Comparison of ENCODE assay signal across 15 mouse cellular contexts in the genomic region with DNA sequence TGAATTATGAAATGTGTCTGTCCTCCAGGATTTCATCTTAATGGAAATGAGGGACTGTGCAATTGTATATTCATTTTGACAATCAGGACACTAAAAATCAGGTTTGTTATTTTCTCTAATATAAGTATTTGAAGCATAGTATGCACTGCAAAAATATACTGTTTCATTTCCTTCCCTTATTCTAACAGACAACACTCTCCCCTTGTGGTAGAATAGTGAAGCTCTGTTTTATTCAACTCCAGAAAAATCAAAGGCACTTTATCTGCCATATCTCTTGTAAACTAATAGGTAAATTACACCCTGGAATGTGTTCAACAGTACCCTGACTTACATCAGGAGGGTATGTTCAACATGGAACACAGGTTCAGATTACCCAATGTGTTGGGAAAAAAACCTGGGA.
A peak's percentile ranks its signal among the peaks of the same experiment; 100 is the strongest.
DNase-seq lines count a peak whose midpoint lies in the region; TF ChIP-seq lines count a peak whose summit lies in the region.
"Had no signal": no experiment of that assay in that cellular context is flagged by ENCODE, and none has a peak within 500 bp of the region (broad histone marks: within the 10 kb centered on the region; RNA-seq: fewer than 3 reads in every experiment).

No protein-coding gene starts in this region.

- no peaks in the 10 kb centered on the region for H3K36me3 ChIP-seq in CH12.LX (replicated peaks in 1 of 2; ENCODE audit: control insufficient read depth in 1 of 2, insufficient read depth in 1 of 2, low read length in 1 of 2)
- H3K36me3 ChIP-seq: embryonic facial prominence, embryonic 13.5 days; forebrain, embryonic 10.5 days; neural tube, embryonic 15.5 days had no signal

- peak; percentile 76 for TF ChIP-seq RAD21 in CH12.LX (IDR thresholded peaks at IDR 0.05; ENCODE audit: low read depth, low read length)

- no peaks in the 10 kb centered on the region for H3K27me3 ChIP-seq in CH12.LX (replicated peaks)
- H3K27me3 ChIP-seq: embryonic facial prominence, embryonic 13.5 days; neural tube, embryonic 15.5 days had no signal

- TF ChIP-seq EP300 in CH12.LX (IDR thresholded peaks at IDR 0.05; ENCODE audit: low read length) = no peak

- intact Hi-C loops in gastrocnemius, adult 2 months (cut with DNase I) = no loop called here
- intact Hi-C loops in left cerebral cortex, adult 2 months (cut with DNase I) = loop anchor here (5.0 kb wide), 1 partner anchor 1139 kb away; no protein-coding TSS in a partner anchor

- H3K9ac ChIP-seq in CH12.LX (ENCODE audit: insufficient read depth, low read depth) = no peak overlapping the region
- H3K9ac ChIP-seq: embryonic facial prominence, embryonic 13.5 days; neural tube, embryonic 15.5 days had no signal

- no peaks in the 10 kb centered on the region for H3K9me3 ChIP-seq in CH12.LX (replicated peaks; ENCODE audit: low read length)
- H3K9me3 ChIP-seq: embryonic facial prominence, embryonic 13.5 days; forebrain, embryonic 10.5 days; neural tube, embryonic 15.5 days had no signal

- no peaks in the 10 kb centered on the region for H3K4me1 ChIP-seq in CH12.LX (ENCODE audit: control insufficient read depth in 1 of 2, insufficient read depth in 2 of 2)
- H3K4me1 ChIP-seq: embryonic facial prominence, embryonic 13.5 days; forebrain, embryonic 10.5 days; neural tube, embryonic 15.5 days had no signal

- in situ Hi-C loops in CH12.LX (cut with MboI; ENCODE audit: low pct_ligation_motif_present, low pct_unique_long_range_greater_than_20kb, low sequenced_read_pairs) = no loop called here

- H3K79me2 ChIP-seq in CH12.LX (replicated peaks; ENCODE audit: control insufficient read depth, extremely low read depth, insufficient read depth, poor library complexity, severe bottlenecking) = no peaks in the 10 kb centered on the region

- no peak for TF ChIP-seq POLR2A in CH12.LX (IDR thresholded peaks at IDR 0.05; ENCODE audit: low read depth, low read length)

- peak; percentile 41 for TF ChIP-seq CTCF in gastrocnemius, adult 2 months (IDR thresholded peaks at IDR 0.05)
- TF ChIP-seq CTCF in left cerebral cortex, adult 2 months (IDR thresholded peaks at IDR 0.05) = peak; percentile 56
- TF ChIP-seq CTCF in CH12.LX (conservative IDR thresholded peaks at IDR 0.05 in 1 of 2, IDR thresholded peaks at IDR 0.05 in 1 of 2; ENCODE audit: low read depth in 2 of 2, low read length in 2 of 2) = peak in 1 of 2 experiments; percentile 71; a peak in 3 of 4 replicates

- no peak for DNase-seq in gastrocnemius, adult 2 months
- DNase-seq in gastrocnemius, adult 18-20 months (ENCODE audit: low spot score) = no peak
- DNase-seq in left cerebral cortex, adult 2 months (ENCODE audit: extremely low spot score in 1 of 2, low spot score in 2 of 2) = no peak
- no peak for DNase-seq in left cerebral cortex, adult 11 months (ENCODE audit: low spot score)
- no peak for DNase-seq in CH12.LX (ENCODE audit: extremely low read depth)
- DNase-seq in brain, adult 2 months (ENCODE audit: low read depth, low spot score) = peak; percentile 4
- DNase-seq in ovary, postnatal 36 days (ENCODE audit: low spot score) = no peak
- DNase-seq: cerebellum, postnatal 14 days; heart, adult 18-20 months; heart, postnatal 10 days; lung, adult 18-20 months; thymus, postnatal 36 days had no signal

- no peak overlapping the region for H3K4me2 ChIP-seq in CH12.LX (ENCODE audit: insufficient read depth, low read depth, poor library complexity, severe bottlenecking)
- H3K4me2 ChIP-seq: embryonic facial prominence, embryonic 13.5 days; neural tube, embryonic 15.5 days had no signal

- H3K27ac ChIP-seq in gastrocnemius, adult 2 months = no peak overlapping the region
- no peak overlapping the region for H3K27ac ChIP-seq in left cerebral cortex, adult 2 months
- no peak overlapping the region for H3K27ac ChIP-seq in CH12.LX (ENCODE audit: insufficient read depth, low read depth)
- H3K27ac ChIP-seq: embryonic facial prominence, embryonic 13.5 days; forebrain, embryonic 10.5 days; neural tube, embryonic 15.5 days had no signal

- dilution Hi-C loops in CH12.LX (cut with MboI; ENCODE audit: extremely low pct_ligation_motif_present, extremely low pct_unique_long_range_greater_than_20kb, low sequenced_read_pairs) = no loop called here

- no peak overlapping the region for H3K4me3 ChIP-seq in gastrocnemius, adult 2 months
- no peak overlapping the region for H3K4me3 ChIP-seq in left cerebral cortex, adult 2 months
- no peak overlapping the region for H3K4me3 ChIP-seq in CH12.LX (replicated peaks in 1 of 3; ENCODE audit: low read depth in 2 of 3, low read length in 2 of 3, poor library complexity in 1 of 3)
- H3K4me3 ChIP-seq: embryonic facial prominence, embryonic 13.5 days; forebrain, embryonic 10.5 days; neural tube, embryonic 15.5 days had no signal

TF ChIP-seq in CH12.LX, 34 proteins besides CTCF, POLR2A, EP300 and RAD21:
- TF ChIP-seq HCFC1 (IDR thresholded peaks at IDR 0.05; ENCODE audit: low read depth, low read length) = no peak
- no peak for TF ChIP-seq JUND (conservative IDR thresholded peaks at IDR 0.05; ENCODE audit: low read depth, low read length)
- TF ChIP-seq SMC3 (IDR thresholded peaks at IDR 0.05; ENCODE audit: low read depth, low read length) = peak; percentile 56
- TF ChIP-seq ZKSCAN1 (IDR thresholded peaks at IDR 0.05; ENCODE audit: borderline replicate concordance, low read depth, low read length) = no peak
- TF ChIP-seq MAZ (IDR thresholded peaks at IDR 0.05; ENCODE audit: low read depth, low read length) = no peak
- TF ChIP-seq KAT2A (IDR thresholded peaks at IDR 0.05; ENCODE audit: insufficient replicate concordance, low read length) = no peak
- no peak for TF ChIP-seq CHD1 (IDR thresholded peaks at IDR 0.05; ENCODE audit: low read depth, low read length)
- TF ChIP-seq NELFE (IDR thresholded peaks at IDR 0.05; ENCODE audit: low read depth, low read length) = no peak
- no peak for TF ChIP-seq BHLHE40 (IDR thresholded peaks at IDR 0.05; ENCODE audit: low read depth, low read length)
TF ChIP-seq in CH12.LX: peak in this region for 1.
